Mouse (Mus musculus) heart, postnatal 14 days (tissue): ENCODE data around the gene Igf2r. TPM values are rescaled to one million over a fixed set of nuclear protein-coding genes. Genes with fewer than 3 reads are reported as not detected.

Experiments used
- DNase-seq, 2 experiments: peaks; one replicate each; pipeline ENCODE4 v3.0.0; 2021 to 2022
- intact Hi-C: fragments of 180-260 bp; cut with DNase I; formaldehyde crosslinking; loops from one replicate; pipeline ENCODE4 v1.15.1; 2025
- long read RNA-seq, 2 experiments: library from polyadenylated mRNA; stranded (forward); transcript quantifications; one replicate each; pipeline ENCODE4 v2.0.0; 2021
- total RNA-seq, 2 experiments: library from RNA; stranded (reverse); gene quantifications; 2 replicates each; pipeline ENCODE4 v1.2.3; 2021

Gene Igf2r
- total RNA-seq, result 100 to 1,000 TPM; 131 to 132 TPM
- long read RNA-seq, experiment 1, full-length matches to known transcripts, result 6 of 57 reads
- long read RNA-seq, experiment 1, partial matches to known transcripts, result 34 of 57 reads
- long read RNA-seq, experiment 1, other reads (novel, unspliced or antisense), result 17 of 57 reads
- long read RNA-seq, experiment 2, full-length matches to known transcripts, result 6 of 38 reads
- long read RNA-seq, experiment 2, partial matches to known transcripts, result 17 of 38 reads
- long read RNA-seq, experiment 2, other reads (novel, unspliced or antisense), result 15 of 38 reads

DNA sequence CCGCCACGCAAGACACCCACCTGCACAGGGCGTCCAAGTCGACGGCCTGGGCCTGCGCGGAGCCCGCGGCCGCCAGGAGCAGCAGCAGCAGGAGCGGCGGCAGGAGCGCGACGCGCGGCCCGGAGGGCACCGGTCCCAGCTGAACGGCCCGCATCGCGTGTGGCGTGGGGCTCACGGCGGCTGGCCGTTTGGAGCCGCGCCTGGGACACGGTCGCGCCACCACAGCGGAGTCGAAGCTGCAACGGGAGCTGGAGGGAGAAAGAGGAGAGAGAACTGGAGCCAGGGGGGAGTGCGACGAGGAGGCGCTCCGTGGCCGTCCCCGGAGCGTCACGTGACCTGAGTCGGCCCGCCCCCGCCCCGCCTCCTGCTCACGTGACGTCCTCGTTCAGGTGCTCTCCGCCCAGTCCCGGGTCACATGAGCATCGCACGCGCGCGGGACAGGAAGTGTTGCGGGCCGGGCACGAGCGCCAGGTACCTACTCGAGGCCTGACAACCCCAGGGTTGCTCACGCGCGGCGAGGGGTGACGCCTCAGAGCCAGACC is at the start of gene Igf2r:
Gene Igf2r, minus strand, starts transcription at position 285 of the 542 bp plus-strand sequence.
- DNase-seq, result peak; percentile 77 to 80
- intact Hi-C loops, result no loop called here

DNA sequence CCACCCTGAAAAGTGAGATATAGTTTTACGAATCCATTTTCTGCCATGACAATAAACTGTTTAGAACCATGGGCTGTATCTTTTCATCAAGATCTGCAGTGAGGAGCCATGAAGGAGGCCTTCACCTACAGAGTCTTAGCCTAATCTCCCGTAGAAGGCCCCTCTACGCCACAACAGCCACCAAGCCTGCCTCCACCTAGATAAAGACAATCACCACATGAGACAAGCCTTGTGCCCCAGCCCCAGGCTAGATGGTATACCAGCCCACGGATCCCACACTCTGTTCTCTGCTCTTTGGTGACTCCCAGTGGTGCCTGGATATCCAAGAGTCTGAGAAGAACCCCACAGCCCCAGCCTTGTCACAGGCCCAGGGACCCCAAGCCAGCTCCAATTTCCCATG is 46.4 kb upstream of the Igf2r start:
- DNase-seq, result no peak
- intact Hi-C loops, result no loop called here

- DNase-seq, result no peak
- intact Hi-C loops, result loop anchor here (5.0 kb wide), 3 partner anchors 52 to 207 kb away; no protein-coding TSS in a partner anchor
These were observed 45.0 kb upstream of the Igf2r start for GRCm38 (mm10) chr17:12814502-12814901.

- intact Hi-C loops, result loop anchor here (1.0 to 5.0 kb wide), 6 partner anchors 49 to 394 kb away; no protein-coding TSS in a partner anchor
- no peak for DNase-seq
These were observed 41.5 kb upstream of the Igf2r start for GRCm38 (mm10) chr17:12810973-12811303.

DNA sequence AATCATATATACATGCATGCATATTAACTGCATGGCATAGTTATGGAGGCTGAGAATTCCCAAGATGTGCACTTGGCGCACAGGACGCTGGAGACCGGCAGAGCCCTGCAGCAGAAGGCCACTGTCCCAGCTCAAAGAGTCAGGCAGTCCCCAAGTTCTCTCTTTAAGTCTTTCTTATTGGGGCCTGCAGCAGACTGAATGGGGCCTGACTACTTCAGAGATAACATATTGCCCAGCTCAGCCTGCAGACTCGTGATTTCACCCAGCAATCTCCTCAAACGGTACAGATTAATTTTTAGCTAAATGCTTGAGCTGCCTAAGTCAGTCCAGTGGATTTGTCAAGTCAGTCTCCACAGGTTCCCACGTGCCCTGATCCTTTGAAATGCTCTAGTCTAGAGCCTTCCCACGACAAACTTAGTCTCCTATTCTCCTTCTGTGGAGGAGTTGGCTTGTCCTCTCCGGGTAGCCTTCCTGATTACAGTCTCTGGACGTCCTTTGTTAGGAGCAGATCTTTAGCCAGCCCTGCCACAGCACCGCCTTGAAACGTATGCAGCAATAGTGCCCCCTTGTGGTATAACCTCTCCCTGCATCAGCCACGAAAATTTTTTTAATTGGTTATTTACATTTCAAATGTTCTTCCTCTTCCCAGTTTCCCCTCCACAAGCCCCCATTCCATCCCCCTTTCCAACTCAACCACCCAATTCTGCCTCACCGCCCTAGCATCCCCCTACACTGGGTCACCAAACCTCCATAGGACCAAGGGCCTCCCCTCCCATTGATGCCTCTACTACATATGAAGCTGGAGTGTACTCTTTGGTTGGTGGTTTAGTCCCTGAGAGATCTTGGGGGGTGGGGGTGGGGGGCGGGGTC is 40.9 kb upstream of the Igf2r start:
- DNase-seq, result peak; percentile 68 to 83
- intact Hi-C loops, result loop anchor here (1.0 to 5.0 kb wide), 6 partner anchors 48 to 394 kb away; no protein-coding TSS in a partner anchor

- DNase-seq, result no peak
- intact Hi-C loops, result no loop called here
These were observed 39.4 kb upstream of the Igf2r start for GRCm38 (mm10) chr17:12808851-12809250.

DNA sequence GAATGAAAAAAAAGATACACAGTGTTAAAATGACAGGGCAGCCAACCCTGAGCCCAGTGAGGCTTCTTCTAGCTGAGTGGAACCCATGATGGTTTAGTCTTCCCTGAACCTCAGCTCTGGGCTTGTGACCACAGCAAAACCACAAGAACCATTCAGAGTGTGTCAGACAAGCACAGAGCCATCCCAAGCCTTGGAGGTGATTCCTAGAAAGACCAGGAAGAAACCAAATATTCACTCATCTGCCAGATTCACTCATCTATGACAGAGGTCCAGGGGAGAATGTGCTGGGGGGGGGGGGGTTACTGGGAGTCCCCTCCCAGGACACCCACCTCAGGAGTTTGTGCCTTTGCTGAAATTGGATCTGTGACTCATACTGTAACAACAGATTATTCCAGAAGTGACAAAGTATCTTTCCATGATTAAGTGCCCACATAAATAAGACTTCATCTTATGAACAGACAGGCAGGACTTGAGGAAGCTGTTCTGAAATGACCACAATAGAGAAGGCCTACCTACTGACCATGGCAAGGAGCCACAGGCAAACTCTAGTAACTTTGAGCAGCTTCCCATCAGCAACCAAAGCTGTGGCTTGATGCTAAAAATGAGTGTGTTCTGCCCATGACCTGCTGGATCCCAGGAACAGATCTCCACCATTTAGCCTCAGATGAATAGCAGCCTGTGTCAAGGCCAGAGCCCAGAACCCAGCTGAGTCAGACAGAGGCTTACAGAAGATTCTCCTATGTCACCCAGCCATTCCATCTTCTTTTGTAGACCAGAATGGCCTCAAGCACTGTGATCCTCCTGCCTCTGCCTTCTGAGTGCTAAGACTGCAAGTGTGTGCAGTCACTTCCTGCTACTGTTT is 35.4 kb upstream of the Igf2r start:
- intact Hi-C loops, result no loop called here
- DNase-seq, result peak in 1 of 2 experiments; percentile 0

- intact Hi-C loops, result no loop called here
- peak in 1 of 2 experiments; percentile 15 for DNase-seq
These were observed 32.5 kb upstream of the Igf2r start for GRCm38 (mm10) chr17:12801861-12802540.

GRCm38 (mm10) chr17:12799368-12800275 is 30.2 kb upstream of the Igf2r start:
- DNase-seq, result peak; percentile 28 to 34
- intact Hi-C loops, result no loop called here

- intact Hi-C loops, result no loop called here
- no peak for DNase-seq
These were observed 29.1 kb upstream of the Igf2r start for GRCm38 (mm10) chr17:12798571-12798970.

GRCm38 (mm10) chr17:12797427-12798029 is 28.1 kb upstream of the Igf2r start:
- DNase-seq, result no peak
- intact Hi-C loops, result no loop called here

DNA sequence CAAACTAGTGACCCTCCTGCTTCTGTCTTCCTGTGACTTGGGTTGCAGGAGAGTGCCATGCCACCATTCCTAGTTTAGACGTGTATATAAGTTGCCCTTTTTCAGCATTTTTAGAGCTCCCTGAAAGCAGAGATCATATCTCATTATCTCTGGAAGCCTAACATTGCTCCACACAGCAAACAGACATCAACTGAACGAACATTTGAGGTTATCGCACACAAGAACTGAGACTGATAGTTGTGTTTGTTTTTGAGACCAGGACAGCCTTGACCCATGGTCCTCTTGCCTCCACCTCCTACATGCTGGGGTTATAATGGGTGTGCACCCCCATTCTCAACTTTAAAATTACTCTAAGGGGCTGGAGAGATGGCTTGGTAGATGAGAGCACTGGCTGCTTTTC is 27.2 kb upstream of the Igf2r start:
- intact Hi-C loops, result no loop called here
- no peak for DNase-seq

GRCm38 (mm10) chr17:12793660-12794406 is 24.4 kb upstream of the Igf2r start:
- intact Hi-C loops, result loop anchor here (5.0 kb wide), 3 partner anchors 37 to 72 kb away; no protein-coding TSS in a partner anchor
- DNase-seq, result peak; percentile 85 to 86

DNA sequence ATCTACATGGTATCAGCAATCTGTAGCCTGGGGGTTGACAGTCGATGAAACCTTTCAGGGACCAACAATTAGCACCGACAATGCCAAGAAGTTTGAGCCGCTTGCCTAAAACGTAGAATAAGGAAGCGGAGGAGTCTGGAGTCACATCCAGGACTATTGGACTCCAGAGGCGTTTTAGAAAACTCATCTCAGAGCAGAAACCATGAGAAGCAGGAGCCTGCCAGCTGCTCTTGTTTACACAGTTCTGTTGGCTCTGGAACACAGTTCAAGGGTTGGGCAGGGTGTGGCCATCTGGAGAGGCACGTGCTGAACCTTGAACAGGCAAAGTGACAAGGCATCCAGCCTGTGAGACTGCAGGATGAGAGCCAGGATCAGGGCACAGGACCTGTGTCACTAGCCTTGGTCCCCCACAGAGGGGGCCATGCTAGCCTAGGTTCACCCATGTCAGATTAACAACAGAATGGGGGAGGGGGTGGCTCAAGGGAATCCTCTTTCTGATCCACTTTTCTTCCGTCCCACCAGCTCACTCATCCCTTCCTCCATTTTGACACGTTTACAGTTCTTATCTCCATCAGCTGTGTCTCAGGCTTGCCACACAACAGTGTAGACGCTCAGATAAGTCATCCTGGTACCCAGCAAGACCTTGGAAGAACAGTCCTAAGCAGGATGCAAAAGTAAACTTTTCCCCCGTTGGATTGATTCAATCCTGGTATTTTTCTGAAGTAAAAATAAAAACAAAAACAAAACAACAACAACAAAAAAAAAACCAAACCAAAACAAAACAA is 23.1 kb upstream of the Igf2r start:
- intact Hi-C loops, result loop anchor here (5.0 kb wide), 3 partner anchors 35 to 70 kb away; no protein-coding TSS in a partner anchor
- DNase-seq, result peak; percentile 71 to 80

DNA sequence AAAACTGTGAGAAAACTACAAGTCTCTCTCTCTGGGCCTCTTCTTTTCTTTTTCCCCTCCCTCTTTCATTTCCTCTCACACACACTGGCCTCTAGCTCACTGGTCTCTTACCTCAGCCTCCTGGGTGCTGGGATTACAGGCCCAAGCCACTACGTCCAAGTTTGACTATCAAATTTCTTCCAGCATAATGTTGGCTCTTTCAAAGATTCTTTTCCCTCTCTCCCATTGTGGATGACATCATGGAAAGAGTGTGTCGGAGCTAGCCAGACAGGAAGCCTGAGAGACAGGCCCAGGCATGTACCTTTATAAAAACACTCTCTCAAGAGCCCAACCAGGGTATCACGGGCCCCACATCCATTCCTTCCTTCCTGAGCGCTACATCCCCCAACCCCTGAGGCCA is 22.0 kb upstream of the Igf2r start:
- intact Hi-C loops, result loop anchor here (5.0 kb wide), 3 partner anchors 34 to 69 kb away; no protein-coding TSS in a partner anchor
- peak; percentile 46 to 60 for DNase-seq

GRCm38 (mm10) chr17:12791079-12791406 is 21.6 kb upstream of the Igf2r start:
- intact Hi-C loops, result loop anchor here (5.0 kb wide), 3 partner anchors 34 to 69 kb away; no protein-coding TSS in a partner anchor
- DNase-seq, result no peak
